Mouse (Mus musculus) lung, postnatal 0 days (tissue): Measurements from ENCODE around the gene Coro1b. TPM values are rescaled to one million over a fixed set of nuclear protein-coding genes. Genes with fewer than 3 reads are reported as not detected.

Source experiments
- ATAC-seq: fragments of 200-750 bp; cut with Nextera tagmentation; 2 replicates; pipeline ENCODE4 v1.8.0; 2017; ENCODE audit warnings: moderate library complexity
- DNase-seq: peaks from one replicate; pipeline ENCODE4 v3.0.0-alpha.2; 2016; ENCODE audit warnings: low spot score
- H3K27ac ChIP-seq: fragments of 300-500 bp; sonication (generic); 2 replicates; pipeline ENCODE4 v1.5.1; 2014; ENCODE audit warnings: antibody characterized with exemption, mild to moderate bottlenecking, low read length, mixed read lengths
- H3K27me3 ChIP-seq: fragments of 300-500 bp; sonication (generic); replicated peaks from 2 replicates; pipeline ENCODE4 v1.6.1; 2014; ENCODE audit warnings: low read length, mixed read lengths; ENCODE audit not compliant: insufficient read depth
- H3K36me3 ChIP-seq: fragments of 300-500 bp; sonication (generic); 2 replicates; pipeline ENCODE4 v1.6.1; 2014; ENCODE audit warnings: low read length, mixed read lengths; ENCODE audit not compliant: insufficient read depth
- H3K4me1 ChIP-seq: fragments of 300-500 bp; sonication (generic); 2 replicates; pipeline ENCODE4 v1.6.1; 2014; ENCODE audit warnings: antibody characterized with exemption, low read depth, low read length, mixed read lengths; ENCODE audit not compliant: insufficient read depth
- H3K4me2 ChIP-seq: fragments of 300-500 bp; sonication (generic); replicated peaks from 2 replicates; pipeline ENCODE4 v1.6.1; 2014; ENCODE audit warnings: low read depth, mild to moderate bottlenecking, low read length, moderate library complexity, mixed read lengths
- H3K4me3 ChIP-seq: fragments of 300-500 bp; sonication (generic); 2 replicates; pipeline ENCODE4 v1.5.1; 2014; ENCODE audit warnings: low read depth, low read length
- H3K9ac ChIP-seq: fragments of 300-500 bp; sonication (generic); replicated peaks from 2 replicates; pipeline ENCODE4 v1.6.1; 2014; ENCODE audit warnings: low read depth, mild to moderate bottlenecking
- H3K9me3 ChIP-seq: fragments of 300-500 bp; sonication (generic); 2 replicates; pipeline ENCODE4 v1.6.1; 2016; ENCODE audit warnings: low read length, mixed read lengths
- CTCF ChIP-seq: IDR thresholded peaks from 2 replicates; pipeline ENCODE4 v1.5.1; 2016; ENCODE audit warnings: antibody characterized with exemption, mild to moderate bottlenecking
- EP300 ChIP-seq: IDR thresholded peaks from 2 replicates; pipeline ENCODE4 v1.6.1; 2016; ENCODE audit warnings: antibody characterized with exemption, mild to moderate bottlenecking, control low read depth
- WGBS: fragments of 180-500 bp; shearing (Covaris S2); extraction: QIAGEN DNeasy Blood & Tissue Kit; methylation state at CpG from one replicate; pipeline ENCODE4 v1.1.7; 2014; 5-methylcytosine and 5-hydroxymethylcytosine counted together
- polyA plus RNA-seq: library from polyadenylated mRNA; unstranded; fragments of >200 nt; fragmentation: Nextera tagmentation; extraction: Ambion mirVana; gene quantifications from 2 replicates; pipeline ENCODE4 v1.2.1, GENCODE M21; 2015

The Coro1b gene
- polyA plus RNA-seq, 1 experiment from 2014 or later, result 183 TPM

- Histone ChIP-seq H3K4me1 (peaks cover 12% of the 10 kb centered on the region; the same call in 1 of the 2 replicates), H3K9ac (no peak overlapping the region), H3K27me3 (no peaks in the 10 kb centered on the region), H3K4me2 (no peak overlapping the region), H3K9me3 (no peaks in the 10 kb centered on the region), H3K4me3 (no peak overlapping the region), H3K27ac (no peak overlapping the region), H3K36me3 (peaks cover 9% of the 10 kb centered on the region; the same call in 1 of the 2 replicates)
- ATAC-seq, result no peak
- no peak for DNase-seq
- TF ChIP-seq CTCF (no peak), EP300 (no peak)
- WGBS, result 86% methylated on average over 5 of the region's 5 CpGs
Measured at GRCm38 (mm10) chr19:4151898-4152297, 3.5 kb downstream of the Coro1b start.

- DNase-seq (no peak), ATAC-seq (no peak)
- Histone ChIP-seq H3K4me3 (no peak overlapping the region), H3K4me1 (peaks cover 10% of the 10 kb centered on the region; the same call in 1 of the 2 replicates), H3K9ac (no peak overlapping the region), H3K27me3 (no peaks in the 10 kb centered on the region), H3K4me2 (no peak overlapping the region), H3K9me3 (no peaks in the 10 kb centered on the region), H3K27ac (no peak overlapping the region), H3K36me3 (peaks cover 13% of the 10 kb centered on the region; the same call in 1 of the 2 replicates)
- no peak for TF ChIP-seq EP300
- no peak for TF ChIP-seq CTCF
- 78% methylated on average over 8 of the region's 8 CpGs for whole genome bisulfite sequencing
Measured at GRCm38 (mm10) chr19:4152445-4153231, 4.2 kb downstream of the Coro1b start.

GRCm38 (mm10) chr19:4153232-4153654, 4.8 kb downstream of the Coro1b start, which contains the start of gene Ptprcap:
TSS of gene Ptprcap (plus strand) at chr19:4153604.
- DNase-seq (no peak), ATAC-seq (no peak)
- Histone ChIP-seq H3K9me3 (no peaks in the 10 kb centered on the region), H3K27ac (no peak within 1 kb of the TSS), H3K27me3 (no peaks in the 10 kb centered on the region), H3K4me1 (peaks cover 6% of the 10 kb centered on the region; the same call in 1 of the 2 replicates), H3K4me3 (no peak within 1 kb of the TSS), H3K36me3 (peaks cover 13% of the 10 kb centered on the region; the same call in 1 of the 2 replicates), H3K9ac (no peak within 1 kb of the TSS), H3K4me2 (no peak within 1 kb of the TSS)
- 60% methylated on average over 11 of the region's 11 CpGs for WGBS
- no peak for TF ChIP-seq EP300
- no peak for TF ChIP-seq CTCF

GRCm38 (mm10) chr19:4154437-4155222, 6.2 kb downstream of the Coro1b start:
- WGBS, result 67% methylated on average over 13 of the region's 13 CpGs
- no peak overlapping the region for H3K4me3 ChIP-seq
- H3K4me1 ChIP-seq, result no peaks in the 10 kb centered on the region
- peaks cover 23% of the 10 kb centered on the region for H3K36me3 ChIP-seq
- DNase-seq, result no peak
- no peaks in the 10 kb centered on the region for H3K9me3 ChIP-seq
- ATAC-seq, result no peak
- TF ChIP-seq EP300 (no peak), CTCF (no peak)
- no peaks in the 10 kb centered on the region for H3K27me3 ChIP-seq
- no peak overlapping the region for H3K9ac ChIP-seq
- H3K27ac ChIP-seq, result 0 out of 2 replicates have a peak overlapping the region, but pooled peaks have one; percentile 26
- H3K4me2 ChIP-seq, result no peak overlapping the region

- Histone ChIP-seq H3K27ac (no peak overlapping the region), H3K4me3 (no peak overlapping the region), H3K27me3 (no peaks in the 10 kb centered on the region), H3K9me3 (no peaks in the 10 kb centered on the region), H3K4me1 (no peaks in the 10 kb centered on the region), H3K4me2 (no peak overlapping the region), H3K9ac (no peak overlapping the region), H3K36me3 (peaks cover 25% of the 10 kb centered on the region)
- TF ChIP-seq EP300 (no peak), CTCF (no peak)
- no peak for ATAC-seq
- no peak for DNase-seq
- 74% methylated on average over 6 of the region's 6 CpGs for WGBS
Measured at GRCm38 (mm10) chr19:4155223-4156072, 7.0 kb downstream of the Coro1b start.
